Mouse (Mus musculus) G1E (cell line): ENCODE data around the gene Sox2. TPM values are rescaled to one million over a fixed set of nuclear protein-coding genes. Genes with fewer than 3 reads are reported as not detected.

ENCODE experiments used
- ATAC-seq: 2 replicates; pipeline ENCODE4 v1.8.0; 2016; ENCODE audit warnings: mild to moderate bottlenecking; ENCODE audit not compliant: insufficient number of reproducible peaks, poor library complexity, low FRiP score, severe bottlenecking; ENCODE audit errors: extremely low read depth
- DNase-seq: peaks from one replicate; pipeline ENCODE4 v3.0.0; 2012; ENCODE audit warnings: low spot score
- H3K27me3 ChIP-seq: 2 replicates; pipeline ENCODE4 v1.6.1; 2012; ENCODE audit warnings: mild to moderate bottlenecking, low read length, inconsistent platforms; ENCODE audit not compliant: insufficient read depth
- H3K36me3 ChIP-seq: replicated peaks from 2 replicates; pipeline ENCODE3; 2012; ENCODE audit warnings: mild to moderate bottlenecking, inconsistent platforms
- H3K4me1 ChIP-seq: 2 replicates; pipeline ENCODE4 v1.6.1; 2012; ENCODE audit warnings: low read depth, low read length, inconsistent platforms, mixed read lengths; ENCODE audit not compliant: insufficient read depth
- H3K4me3 ChIP-seq: 2 replicates; pipeline ENCODE4 v1.5.1; 2012; ENCODE audit warnings: low read depth, mild to moderate bottlenecking, inconsistent platforms, low read length, moderate library complexity, mixed read lengths
- H3K9me3 ChIP-seq: replicated peaks from 2 replicates; pipeline ENCODE4 v1.6.1; 2012; ENCODE audit warnings: inconsistent platforms
- CTCF ChIP-seq: IDR thresholded peaks from 2 replicates; pipeline ENCODE4 v1.5.1; 2012; ENCODE audit warnings: low read depth, low read length, inconsistent platforms, mixed read lengths
- GATA1 ChIP-seq: IDR thresholded peaks from 2 replicates; pipeline ENCODE4 v1.6.1; 2012; ENCODE audit warnings: borderline replicate concordance, low read length, inconsistent platforms, mixed read lengths
- GATA2 ChIP-seq: IDR thresholded peaks from 2 replicates; pipeline ENCODE4 v1.6.1; 2012; ENCODE audit warnings: low read depth, low read length, inconsistent platforms, borderline replicate concordance
- POLR2AphosphoS5 ChIP-seq: IDR thresholded peaks from 2 replicates; pipeline ENCODE4 v1.6.1; 2012; ENCODE audit warnings: low read depth, low read length, inconsistent platforms; ENCODE audit not compliant: insufficient replicate concordance
- TAL1 ChIP-seq: conservative IDR thresholded peaks from 2 replicates; pipeline ENCODE4 v1.6.1; 2012; ENCODE audit warnings: low read depth, low read length, inconsistent platforms, mixed read lengths
- polyA plus RNA-seq: library from polyadenylated mRNA; stranded (reverse); fragments of >175 nt; gene quantifications from 2 replicates; pipeline ENCODE4 v1.2.3, GENCODE M21; 2012
- total RNA-seq, 2 experiments: library from RNA; stranded (forward) in 1 of 2; stranded (reverse) in 1 of 2; fragments of 200-1000 nt in 1 of 2; fragments of >200 nt in 1 of 2; fragmentation: Nextera tagmentation in 1 of 2; gene quantifications; 2 replicates each; pipeline ENCODE4 v1.2.3; 2014 to 2017

The Sox2 gene
- total and polyA plus RNA-seq, 3 experiments: 0.11 TPM; not detected in 2

DNA sequence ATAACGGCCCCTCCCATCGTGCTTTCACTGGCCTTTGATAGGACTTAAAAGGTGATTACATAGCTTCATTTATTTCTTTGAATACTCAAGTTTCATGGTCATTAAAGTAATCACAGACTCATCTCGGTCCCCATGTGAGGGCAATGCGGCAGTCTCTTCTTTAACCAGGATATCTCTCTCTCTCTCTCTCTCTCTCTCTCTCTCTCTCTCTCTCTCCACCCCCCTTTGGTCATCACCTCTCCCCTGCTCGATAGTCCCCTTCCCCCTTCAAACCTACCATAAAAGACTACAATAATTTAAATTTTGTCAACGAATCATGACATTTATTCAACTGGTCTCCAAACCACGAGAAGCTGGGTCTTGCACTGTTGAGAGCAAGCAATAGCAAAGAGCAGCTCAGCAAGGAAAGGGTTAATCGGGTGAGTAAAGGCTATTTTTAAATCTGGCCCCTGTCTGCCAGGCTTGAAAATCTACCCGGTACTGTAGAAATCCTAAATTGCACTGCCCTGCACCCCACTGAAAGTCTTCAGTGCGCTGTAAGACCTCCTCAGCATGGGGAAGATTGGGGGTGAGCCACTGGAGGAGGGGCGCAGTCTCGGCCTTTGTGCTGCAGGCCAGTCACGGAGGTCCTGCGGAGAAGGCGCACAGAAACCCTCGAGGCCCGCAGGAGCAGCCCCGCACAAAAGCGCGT lies 41.6 kb downstream of the Sox2 start:
- no peaks in the 10 kb centered on the region for H3K27me3 ChIP-seq
- DNase-seq (no peak), ATAC-seq (no peak)
- TF ChIP-seq POLR2AphosphoS5 (no peak), GATA2 (no peak), GATA1 (no peak), TAL1 (no peak), CTCF (no peak)
- H3K4me1 ChIP-seq: no peaks in the 10 kb centered on the region
- no peaks in the 10 kb centered on the region for H3K36me3 ChIP-seq
- H3K4me3 ChIP-seq: no peak overlapping the region
- H3K9me3 ChIP-seq: peaks cover 40% of the 10 kb centered on the region

DNA sequence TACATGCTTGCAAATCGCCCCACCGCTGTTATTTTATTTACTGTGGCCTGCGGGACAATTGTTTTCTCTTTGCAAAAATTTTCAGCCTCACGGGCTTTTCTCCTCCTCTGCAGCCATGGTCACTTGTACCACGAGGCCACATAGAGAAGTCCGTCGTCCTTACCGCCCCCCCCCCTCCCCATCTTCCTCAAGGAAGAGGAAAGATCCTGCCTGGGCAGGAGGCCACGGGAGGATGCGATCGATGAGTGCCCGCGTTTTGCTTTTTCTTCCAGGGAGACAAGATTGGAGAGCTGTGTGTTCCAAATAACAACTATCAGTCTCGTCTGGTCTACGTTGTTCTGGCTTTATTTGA lies 42.2 kb downstream of the Sox2 start:
- H3K9me3 ChIP-seq: peaks cover 42% of the 10 kb centered on the region
- ATAC-seq (no peak), DNase-seq (no peak)
- H3K4me3 ChIP-seq: no peak overlapping the region
- H3K4me1 ChIP-seq: no peaks in the 10 kb centered on the region
- H3K36me3 ChIP-seq: no peaks in the 10 kb centered on the region
- H3K27me3 ChIP-seq: no peaks in the 10 kb centered on the region
- TF ChIP-seq GATA1 (no peak), CTCF (no peak), POLR2AphosphoS5 (no peak), GATA2 (no peak), TAL1 (no peak)
